Mouse (Mus musculus) liver, postnatal 0 days (tissue): ENCODE measurements at regions not wholly inside any gene's neighbourhood (a gene's known extent, or its start where the extent isn't known, plus 50 kb on each side); places are given as distances from the start of the nearest gene placed in this dataset.

ENCODE experiments used
- ATAC-seq: fragments of 200-750 bp; cut with Nextera tagmentation; 2 replicates; pipeline ENCODE4 v1.8.0; 2017; ENCODE audit warnings: mild to moderate bottlenecking, moderate library complexity
- DNase-seq: peaks from one replicate; pipeline ENCODE4 v3.0.0-alpha.2; 2016
- H3K27ac ChIP-seq: fragments of 300-500 bp; sonication (generic); 2 replicates; pipeline ENCODE4 v1.5.1; 2014; ENCODE audit warnings: antibody characterized with exemption, moderate library complexity, mild to moderate bottlenecking, low read depth
- H3K27me3 ChIP-seq: fragments of 300-500 bp; sonication (generic); 2 replicates; pipeline ENCODE4 v1.6.1; 2014; ENCODE audit warnings: low read length, control low read depth, mixed read lengths; ENCODE audit not compliant: insufficient read depth
- H3K36me3 ChIP-seq: fragments of 300-500 bp; sonication (generic); replicated peaks from 2 replicates; pipeline ENCODE4 v1.6.1; 2014; ENCODE audit warnings: mild to moderate bottlenecking, control low read depth, low read length, moderate library complexity, mixed read lengths; ENCODE audit not compliant: insufficient read depth
- H3K4me1 ChIP-seq: fragments of 300-500 bp; sonication (generic); 2 replicates; pipeline ENCODE4 v1.6.1; 2014; ENCODE audit warnings: antibody characterized with exemption, mild to moderate bottlenecking, control low read depth; ENCODE audit not compliant: insufficient read depth
- H3K4me2 ChIP-seq: fragments of 300-500 bp; sonication (generic); 2 replicates; pipeline ENCODE4 v1.6.1; 2014; ENCODE audit warnings: low read depth, mild to moderate bottlenecking, low read length, moderate library complexity, mixed read lengths
- H3K4me3 ChIP-seq: fragments of 300-500 bp; sonication (generic); 2 replicates; pipeline ENCODE4 v1.5.1; 2014; ENCODE audit warnings: low read depth, low read length
- H3K9ac ChIP-seq: fragments of 300-500 bp; sonication (generic); replicated peaks from 2 replicates; pipeline ENCODE4 v1.6.1; 2014; ENCODE audit warnings: mild to moderate bottlenecking, moderate library complexity
- H3K9me3 ChIP-seq: fragments of 300-500 bp; sonication (generic); 2 replicates; pipeline ENCODE4 v1.6.1; 2016; ENCODE audit warnings: mild to moderate bottlenecking, control low read depth, low read length, mixed read lengths
- CTCF ChIP-seq: sonication (generic); IDR thresholded peaks from 2 replicates; pipeline ENCODE4 v1.5.1; 2016; ENCODE audit warnings: antibody characterized with exemption, low read depth
- EP300 ChIP-seq: IDR thresholded peaks from 2 replicates; pipeline ENCODE4 v1.6.1; 2016; ENCODE audit warnings: antibody characterized with exemption, low read depth, mild to moderate bottlenecking
- WGBS: fragments of 180-500 bp; shearing (Covaris S2); extraction: QIAGEN DNeasy Blood & Tissue Kit; methylation state at CpG from one replicate; pipeline ENCODE4 v1.1.7; 2014; ENCODE audit not compliant: insufficient replicate concordance; 5-methylcytosine and 5-hydroxymethylcytosine counted together

DNA sequence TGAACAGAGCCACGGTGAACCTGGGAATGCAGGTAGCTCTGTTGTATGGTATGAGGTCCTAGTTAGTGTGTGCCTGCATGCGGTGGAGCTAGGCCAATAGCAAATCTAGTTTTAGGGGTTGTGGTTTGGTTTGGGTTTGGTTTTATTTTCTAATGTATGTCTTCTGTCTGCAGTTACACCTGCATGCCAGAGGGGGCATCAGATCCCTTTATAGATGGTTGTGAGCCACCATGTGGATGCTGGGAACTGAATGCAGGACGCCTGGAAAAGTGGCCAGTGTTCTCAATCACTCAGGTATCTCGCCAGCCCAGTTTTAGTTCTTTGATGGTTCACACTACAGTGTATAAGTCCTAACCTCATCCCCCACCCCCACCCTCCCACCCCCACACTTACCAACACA is 194.6 kb upstream of the Msx2 start:
- no peaks in the 10 kb centered on the region for H3K9me3 ChIP-seq
- no peak overlapping the region for H3K4me2 ChIP-seq
- WGBS, result 76% methylated on average over 4 of the region's 4 CpGs
- no peak overlapping the region for H3K4me3 ChIP-seq
- no peak overlapping the region for H3K9ac ChIP-seq
- ATAC-seq, result no peak
- no peaks in the 10 kb centered on the region for H3K36me3 ChIP-seq
- no peak overlapping the region for H3K27ac ChIP-seq
- H3K4me1 ChIP-seq, result no peaks in the 10 kb centered on the region; the same call in 1 of the 2 replicates
- H3K27me3 ChIP-seq, result no peaks in the 10 kb centered on the region
- no peak for DNase-seq
- no peak for TF ChIP-seq EP300
- no peak for TF ChIP-seq CTCF

DNA sequence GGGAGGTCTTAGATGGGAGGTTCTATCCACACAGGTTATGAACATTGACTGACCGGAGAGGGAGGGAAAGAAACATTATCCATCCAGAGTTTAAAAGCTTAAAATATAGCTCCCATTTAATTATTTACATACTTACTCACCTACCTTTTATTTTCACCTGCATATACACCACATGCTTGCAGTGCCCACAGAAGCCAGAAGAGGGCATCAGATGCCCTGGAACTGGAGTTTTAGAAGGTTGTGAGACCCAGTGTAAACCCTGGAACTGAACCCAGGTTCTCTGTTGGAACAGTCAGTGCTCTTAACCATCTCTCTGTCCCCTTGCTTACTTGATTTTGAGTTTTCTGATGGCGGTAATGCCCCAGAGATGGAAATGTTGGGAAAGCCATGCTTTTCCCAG is 192.7 kb upstream of the Msx2 start:
- Histone ChIP-seq H3K9me3 (no peaks in the 10 kb centered on the region), H3K9ac (no peak overlapping the region), H3K4me3 (no peak overlapping the region), H3K4me2 (no peak overlapping the region), H3K27me3 (no peaks in the 10 kb centered on the region), H3K36me3 (no peaks in the 10 kb centered on the region), H3K4me1 (no peaks in the 10 kb centered on the region), H3K27ac (no peak overlapping the region)
- DNase-seq (no peak), ATAC-seq (no peak)
- TF ChIP-seq CTCF (no peak), EP300 (no peak)
- 89% methylated on average over 2 of the region's 2 CpGs for WGBS

DNA sequence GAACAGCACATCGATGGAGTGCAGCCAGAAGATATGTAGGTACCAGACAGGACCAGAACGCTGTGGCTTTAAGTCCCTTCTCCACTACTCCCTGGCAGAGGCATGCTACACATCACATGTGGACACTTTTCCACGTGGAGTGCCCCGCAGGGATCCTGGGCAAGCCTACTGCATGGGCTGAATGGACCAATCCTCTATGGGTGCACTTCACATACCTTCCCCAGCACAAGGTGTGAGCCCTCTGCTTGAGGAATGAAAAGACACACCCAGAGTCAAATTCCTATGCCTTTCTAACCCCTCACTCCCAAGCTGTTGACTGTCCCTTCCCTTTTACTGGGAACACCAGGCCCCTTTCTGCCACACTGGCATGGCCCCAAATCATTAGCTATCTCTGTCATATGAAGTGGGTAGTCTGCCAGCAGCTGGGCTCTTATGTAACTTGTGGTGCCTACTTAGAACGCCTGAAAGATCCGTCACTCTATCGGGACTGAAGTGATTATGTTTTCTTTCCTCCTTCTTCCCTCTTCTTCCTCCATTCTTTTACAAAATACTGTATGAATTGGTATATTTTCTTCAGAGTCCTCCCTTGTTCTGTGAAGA is 191.9 kb upstream of the Msx2 start:
- Histone ChIP-seq H3K9ac (no peak overlapping the region), H3K27ac (no peak overlapping the region), H3K9me3 (no peaks in the 10 kb centered on the region), H3K4me2 (no peak overlapping the region), H3K27me3 (no peaks in the 10 kb centered on the region), H3K4me3 (no peak overlapping the region), H3K4me1 (no peaks in the 10 kb centered on the region), H3K36me3 (no peaks in the 10 kb centered on the region)
- 79% methylated on average over 7 of the region's 7 CpGs for WGBS
- no peak for TF ChIP-seq EP300
- TF ChIP-seq CTCF, result no peak
- DNase-seq (no peak), ATAC-seq (no peak)

DNA sequence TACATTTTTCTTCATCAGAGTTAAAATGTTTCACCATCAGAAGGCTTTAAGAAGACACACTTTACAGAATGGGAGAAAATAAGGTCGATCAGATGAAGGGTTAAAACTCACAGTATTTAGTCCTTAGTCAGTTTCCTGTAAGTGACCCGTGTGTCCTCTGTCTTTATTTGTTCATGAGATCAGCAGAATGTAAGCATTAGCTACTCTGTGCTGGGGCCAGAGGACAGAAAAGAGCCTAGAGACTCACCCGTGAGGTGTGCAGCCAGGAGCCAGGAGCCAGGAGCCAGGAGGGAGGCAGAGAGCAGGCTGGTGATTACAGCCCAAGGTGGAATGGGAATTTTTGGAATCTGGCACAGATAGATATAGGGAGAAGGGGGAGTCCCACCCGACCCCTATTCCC is 180.0 kb upstream of the Msx2 start:
- Histone ChIP-seq H3K36me3 (no peaks in the 10 kb centered on the region), H3K4me1 (no peaks in the 10 kb centered on the region), H3K9me3 (no peaks in the 10 kb centered on the region), H3K27ac (no peak overlapping the region), H3K27me3 (no peaks in the 10 kb centered on the region), H3K4me2 (no peak overlapping the region), H3K9ac (no peak overlapping the region), H3K4me3 (no peak overlapping the region)
- peak; percentile 53; the same call in 1 of the 2 replicates for ATAC-seq
- WGBS, result 15% methylated on average over 4 of the region's 4 CpGs
- TF ChIP-seq EP300 (no peak), CTCF (no peak)
- no peak for DNase-seq

DNA sequence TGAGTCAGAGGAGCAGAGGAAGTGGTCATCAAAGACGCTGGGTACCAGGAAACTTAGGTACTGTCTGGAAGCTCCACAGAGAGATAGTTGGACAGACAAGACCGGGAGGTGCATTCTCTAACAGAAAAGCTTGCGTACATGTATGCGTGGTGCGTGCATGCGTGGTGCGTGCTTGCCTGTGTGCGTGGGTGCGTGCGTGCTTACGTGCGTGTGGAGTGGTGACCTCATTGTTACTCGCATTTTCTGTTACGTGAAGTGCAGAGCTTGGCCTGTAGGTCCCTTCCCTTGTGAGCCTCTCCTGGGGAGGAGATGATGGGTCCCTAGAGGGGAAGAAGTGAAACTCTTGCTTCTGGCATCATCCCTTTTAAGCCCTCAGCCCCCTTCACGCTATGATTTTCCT is 175.5 kb upstream of the Msx2 start:
- WGBS, result 84% methylated on average over 15 of the region's 15 CpGs
- Histone ChIP-seq H3K36me3 (no peaks in the 10 kb centered on the region), H3K4me2 (no peak overlapping the region), H3K4me3 (no peak overlapping the region), H3K27ac (no peak overlapping the region), H3K9me3 (no peaks in the 10 kb centered on the region), H3K27me3 (no peaks in the 10 kb centered on the region), H3K4me1 (no peaks in the 10 kb centered on the region), H3K9ac (no peak overlapping the region)
- no peak for DNase-seq
- ATAC-seq, result no peak
- TF ChIP-seq EP300 (no peak), CTCF (no peak)

DNA sequence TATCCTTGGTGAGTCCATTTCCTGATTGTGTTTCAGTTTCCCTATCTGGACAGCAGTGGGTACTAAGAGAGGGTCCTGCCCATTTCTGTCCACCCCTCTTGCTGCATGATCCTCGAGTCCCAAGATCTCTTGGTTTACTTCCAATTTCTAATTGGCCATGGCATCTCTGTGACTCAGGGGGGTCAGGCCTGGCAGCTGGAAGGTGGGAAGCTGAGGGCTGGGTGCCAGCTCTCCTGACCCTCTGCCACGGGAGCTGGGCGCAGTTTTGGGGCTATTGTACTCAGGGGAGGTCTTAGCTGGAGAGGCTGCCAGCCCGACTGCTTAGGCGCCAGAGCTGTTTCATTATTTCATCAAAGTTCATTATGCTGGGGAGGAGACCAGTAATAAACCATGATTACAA is 169.7 kb upstream of the Msx2 start:
- H3K4me2 ChIP-seq, result no peak overlapping the region
- no peaks in the 10 kb centered on the region for H3K9me3 ChIP-seq
- no peak overlapping the region for H3K9ac ChIP-seq
- H3K36me3 ChIP-seq, result no peaks in the 10 kb centered on the region
- H3K4me3 ChIP-seq, result no peak overlapping the region
- ATAC-seq, result no peak
- TF ChIP-seq EP300, result no peak
- no peak for TF ChIP-seq CTCF
- H3K27me3 ChIP-seq, result no peaks in the 10 kb centered on the region
- WGBS, result 73% methylated on average over 5 of the region's 5 CpGs
- no peak overlapping the region for H3K27ac ChIP-seq
- no peaks in the 10 kb centered on the region for H3K4me1 ChIP-seq
- no peak for DNase-seq

DNA sequence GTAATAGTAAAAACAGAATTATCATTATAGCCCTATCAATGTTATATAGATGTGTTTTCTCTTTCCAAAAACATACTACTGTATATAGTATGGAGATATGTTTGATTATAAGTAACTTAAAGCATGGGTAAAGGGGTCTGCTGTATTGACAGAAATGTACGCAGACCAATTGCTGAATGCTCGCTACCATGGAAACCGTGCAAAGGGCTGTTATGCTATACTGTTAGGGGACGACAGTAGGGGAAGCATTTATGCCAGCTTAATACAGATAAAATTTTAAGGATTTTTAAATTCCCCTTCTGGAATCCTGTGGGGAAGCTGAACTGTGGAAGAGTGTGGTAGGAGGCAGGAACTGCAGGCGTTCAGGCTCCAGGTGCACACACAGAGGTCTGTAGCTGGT is 166.7 kb upstream of the Msx2 start:
- Histone ChIP-seq H3K4me1 (no peaks in the 10 kb centered on the region), H3K4me2 (no peak overlapping the region), H3K36me3 (no peaks in the 10 kb centered on the region), H3K9me3 (no peaks in the 10 kb centered on the region), H3K9ac (no peak overlapping the region), H3K27ac (no peak overlapping the region), H3K27me3 (no peaks in the 10 kb centered on the region), H3K4me3 (no peak overlapping the region)
- DNase-seq, result no peak
- ATAC-seq, result no peak
- no peak for TF ChIP-seq CTCF
- TF ChIP-seq EP300, result no peak
- WGBS, result 75% methylated on average over 5 of the region's 5 CpGs
